Mouse (Mus musculus): ENCODE measurements around the gene Mrgbp. TPM values are rescaled to one million over a fixed set of nuclear protein-coding genes. Genes with fewer than 3 reads are reported as not detected.

The Mrgbp gene
- total RNA-seq, 2 experiments from 2014 or later, result 19.4 to 23.4 TPM

DNA sequence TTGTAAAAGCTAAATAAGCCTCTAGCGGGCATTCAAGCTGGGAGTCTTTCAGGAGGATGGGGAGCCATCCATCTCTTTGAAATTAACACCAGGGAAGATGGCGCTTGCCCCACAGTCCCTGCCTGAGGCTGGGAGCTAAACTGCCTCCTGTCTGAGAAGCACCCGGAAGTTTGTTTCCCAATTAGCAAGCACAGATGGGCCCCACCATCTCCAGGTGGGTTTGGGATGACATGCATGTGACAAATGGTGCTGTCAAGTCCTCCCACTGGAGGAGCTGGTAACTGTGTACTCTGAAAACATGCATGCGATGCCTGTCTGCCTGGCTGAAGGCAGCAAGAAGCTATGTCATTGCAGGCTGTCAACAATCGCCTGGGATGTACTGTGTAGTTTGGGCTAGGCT is 17.3 kb upstream of the Mrgbp start:
- H3K27ac ChIP-seq, result peak overlapping the region; percentile 49
- DNase-seq (ENCODE audit: low spot score in 2 of 2), result peak in 1 of 2 experiments; percentile 43
- no peak overlapping the region for H3K4me3 ChIP-seq
- TF ChIP-seq CTCF (conservative IDR thresholded peaks at IDR 0.05), result no peak

DNA sequence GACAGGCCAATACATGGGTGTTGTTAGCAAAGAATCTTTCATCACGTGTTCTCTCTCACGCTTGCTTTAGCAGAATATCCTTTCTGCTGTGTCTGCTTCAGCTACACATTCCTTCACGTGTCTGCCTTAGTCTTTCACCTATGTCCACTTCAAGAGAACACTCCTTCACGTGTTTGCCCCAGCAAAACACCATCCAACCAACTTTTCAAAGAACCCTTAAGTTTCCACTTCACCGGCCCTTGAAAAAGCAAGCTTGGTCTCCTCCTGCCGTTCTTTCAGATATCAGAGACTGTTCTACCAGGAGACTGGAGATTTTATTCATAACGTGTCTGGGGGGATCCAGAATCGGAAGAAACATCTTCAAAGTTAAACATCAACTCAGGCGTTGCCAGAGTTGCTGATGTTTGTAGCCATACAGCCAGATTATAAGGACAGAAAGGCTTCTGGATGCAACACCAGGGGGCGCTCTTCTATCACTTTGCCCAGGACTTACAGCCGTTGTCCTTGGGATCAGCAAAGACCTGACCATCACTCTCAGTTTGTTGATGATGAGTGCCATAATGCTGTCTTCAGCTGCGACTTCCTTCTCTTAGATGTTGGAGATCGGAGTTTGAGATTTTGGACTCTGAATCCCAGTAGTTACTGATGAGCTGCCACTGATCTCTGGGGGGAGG is 14.7 kb upstream of the Mrgbp start:
- no peak overlapping the region for H3K27ac ChIP-seq
- H3K4me3 ChIP-seq, result no peak overlapping the region
- peak in 1 of 2 experiments; percentile 34 for DNase-seq (ENCODE audit: low spot score in 2 of 2)
- TF ChIP-seq CTCF (conservative IDR thresholded peaks at IDR 0.05), result peak; percentile 79

DNA sequence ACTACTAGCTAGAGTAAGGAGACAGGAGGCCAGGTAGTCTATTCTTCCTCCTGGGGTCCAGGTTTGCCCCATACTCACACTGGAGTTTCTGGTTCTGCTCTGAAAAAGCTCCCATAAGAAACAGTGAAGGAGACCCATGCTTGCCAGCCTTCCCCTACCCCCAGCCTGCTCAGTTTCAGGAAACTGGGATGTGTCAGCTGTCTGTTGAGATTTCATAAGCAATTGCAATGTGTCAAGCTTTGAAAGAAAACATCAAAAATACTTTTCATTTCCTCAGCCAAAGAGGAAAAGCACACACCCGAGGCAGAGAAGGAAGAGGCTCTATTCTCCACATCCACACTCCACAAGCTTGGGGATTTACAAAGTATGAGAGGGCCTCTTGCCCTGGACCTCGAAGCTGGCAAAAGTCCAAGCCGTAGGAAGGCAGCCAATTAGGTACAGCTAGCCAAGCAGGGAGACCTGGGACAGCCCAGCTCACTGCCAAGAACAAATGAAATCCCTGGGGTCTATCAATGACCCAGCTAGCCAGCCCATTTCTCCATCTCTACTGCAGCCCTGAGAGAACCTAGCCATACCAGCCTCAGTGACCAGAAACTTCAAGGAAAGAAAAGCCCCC is 12.0 kb upstream of the Mrgbp start:
- TF ChIP-seq CTCF (conservative IDR thresholded peaks at IDR 0.05), result no peak
- peak; percentile 40 to 54 for DNase-seq (ENCODE audit: low spot score in 2 of 2)
- H3K4me3 ChIP-seq, result no peak overlapping the region
- peak overlapping the region; percentile 57 for H3K27ac ChIP-seq

DNA sequence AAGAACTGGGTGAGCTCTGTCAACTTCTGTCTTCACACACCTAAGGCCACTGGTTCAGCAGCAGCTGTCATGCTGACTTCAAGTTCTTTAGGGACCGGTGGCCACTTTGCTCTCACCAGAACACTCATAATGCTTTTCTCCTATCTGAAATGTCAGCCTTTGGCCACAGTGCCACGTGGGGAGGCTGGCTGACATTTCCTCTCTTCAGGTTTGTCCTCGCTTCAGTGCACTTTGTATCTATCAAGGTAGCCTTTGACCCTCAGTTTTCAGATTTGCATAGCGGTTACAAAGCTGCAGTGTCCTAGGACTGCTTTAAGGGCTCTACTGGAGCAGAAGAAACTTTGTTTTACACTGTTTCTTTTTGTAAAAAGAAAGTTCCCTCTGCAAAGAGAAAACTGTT is 4.6 kb upstream of the Mrgbp start:
- no peak for TF ChIP-seq CTCF (conservative IDR thresholded peaks at IDR 0.05)
- DNase-seq (ENCODE audit: low spot score in 2 of 2), result no peak
- no peak overlapping the region for H3K27ac ChIP-seq
- no peak overlapping the region for H3K4me3 ChIP-seq

DNA sequence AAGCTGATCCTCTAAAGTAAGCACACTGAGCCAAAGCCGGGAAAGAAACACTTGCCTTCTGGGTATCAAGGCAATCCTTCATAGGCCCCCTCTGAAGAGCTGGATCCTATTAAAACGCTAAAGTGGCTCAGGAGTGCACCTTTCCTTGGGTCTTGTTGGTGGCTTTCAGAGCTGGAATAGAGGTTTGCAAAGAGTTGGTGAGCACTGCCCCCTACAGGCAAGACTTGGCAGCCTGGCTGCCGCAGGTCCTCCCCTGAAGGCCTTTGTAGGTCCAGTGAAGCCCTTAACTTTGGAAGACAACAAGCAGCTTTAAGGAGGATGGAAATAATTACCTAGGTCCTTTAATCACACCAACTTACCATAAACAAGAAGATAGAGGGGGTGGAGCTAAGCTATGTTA is 2.4 kb upstream of the Mrgbp start:
- Histone ChIP-seq H3K4me3 (no peak overlapping the region), H3K27ac (no peak overlapping the region)
- peak; percentile 51 to 82 for DNase-seq (ENCODE audit: low spot score in 2 of 2)
- TF ChIP-seq CTCF (conservative IDR thresholded peaks at IDR 0.05), result peak; percentile 96

DNA sequence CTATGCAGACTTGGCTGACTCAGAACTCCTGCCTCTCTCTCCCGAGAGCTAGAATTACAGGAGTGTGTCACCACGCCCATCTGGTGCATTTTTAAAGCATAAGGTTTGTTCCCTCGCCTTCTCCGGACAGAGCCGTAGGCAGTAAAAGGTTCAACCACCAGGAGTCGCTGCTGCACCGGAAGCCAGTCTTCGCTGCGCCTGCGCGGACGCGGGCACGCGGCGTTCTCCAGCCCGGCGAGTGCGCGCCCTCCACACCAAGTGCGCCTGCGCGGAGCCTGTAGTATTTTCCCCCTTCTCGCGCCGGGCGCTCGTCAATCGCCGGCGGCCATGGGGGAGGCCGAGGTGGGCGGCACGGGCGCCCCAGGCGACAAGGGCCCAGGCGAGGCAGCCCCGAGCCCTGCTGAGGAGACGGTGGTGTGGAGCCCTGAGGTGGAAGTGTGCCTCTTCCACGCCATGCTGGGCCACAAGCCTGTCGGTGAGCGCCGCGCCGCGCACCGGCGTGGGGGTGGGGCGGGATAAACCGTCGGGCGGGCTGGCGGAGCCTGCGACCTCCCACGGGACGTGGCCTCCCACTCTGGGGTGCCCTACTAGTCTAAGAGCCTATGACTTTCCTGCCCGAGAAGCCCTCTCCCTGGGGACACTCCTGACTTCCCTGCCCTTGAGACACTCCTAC is 1.5 kb downstream of the Mrgbp start:
- H3K27ac ChIP-seq, result peak overlapping the region; percentile 97
- peak; percentile 95 to 99 for DNase-seq (ENCODE audit: low spot score in 2 of 2)
- TF ChIP-seq CTCF (conservative IDR thresholded peaks at IDR 0.05), result peak; percentile 95
- peak overlapping the region; percentile 88 for H3K4me3 ChIP-seq

DNA sequence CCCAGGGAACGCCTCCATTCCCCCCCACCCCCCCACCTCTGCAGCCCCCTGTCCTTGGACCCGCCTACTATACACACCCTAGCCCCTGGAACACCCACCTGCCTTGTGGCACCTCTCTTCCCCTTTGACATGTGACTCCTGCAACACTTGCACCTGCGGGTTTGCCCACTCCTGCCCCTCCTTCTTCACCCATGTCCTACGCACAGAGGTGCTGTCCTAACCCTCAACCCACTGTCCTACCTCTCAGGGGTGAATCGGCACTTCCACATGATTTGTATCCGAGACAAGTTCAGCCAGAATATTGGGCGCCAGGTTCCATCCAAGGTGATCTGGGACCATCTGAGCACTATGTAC is 2.0 kb downstream of the Mrgbp start:
- Histone ChIP-seq H3K4me3 (peak overlapping the region; percentile 88), H3K27ac (peak overlapping the region; percentile 97; the same call in 1 of the 2 replicates)
- no peak for TF ChIP-seq CTCF (conservative IDR thresholded peaks at IDR 0.05)
- DNase-seq (ENCODE audit: low spot score in 2 of 2), result no peak

DNA sequence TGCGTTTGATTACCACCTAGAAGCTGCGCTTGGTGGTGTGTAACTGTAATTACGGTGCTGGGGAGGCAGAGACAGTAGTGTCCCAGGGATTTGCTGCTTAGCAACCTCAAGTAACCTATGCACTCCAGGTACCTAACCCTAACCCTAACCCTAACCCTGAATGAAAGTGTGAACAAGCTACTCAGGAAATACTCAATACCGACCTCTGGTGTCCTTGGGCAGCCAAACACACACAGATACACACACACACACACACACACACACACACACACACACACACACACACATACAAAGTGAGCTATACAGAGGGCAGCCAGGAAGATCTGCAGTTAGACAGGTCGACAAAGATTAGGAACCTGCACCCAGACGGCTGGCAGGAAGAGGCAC is 7.6 kb downstream of the Mrgbp start:
- Histone ChIP-seq H3K4me3 (peak overlapping the region; percentile 91), H3K27ac (peak overlapping the region; percentile 99)
- no peak for DNase-seq (ENCODE audit: low spot score in 2 of 2)
- no peak for TF ChIP-seq CTCF (conservative IDR thresholded peaks at IDR 0.05)

DNA sequence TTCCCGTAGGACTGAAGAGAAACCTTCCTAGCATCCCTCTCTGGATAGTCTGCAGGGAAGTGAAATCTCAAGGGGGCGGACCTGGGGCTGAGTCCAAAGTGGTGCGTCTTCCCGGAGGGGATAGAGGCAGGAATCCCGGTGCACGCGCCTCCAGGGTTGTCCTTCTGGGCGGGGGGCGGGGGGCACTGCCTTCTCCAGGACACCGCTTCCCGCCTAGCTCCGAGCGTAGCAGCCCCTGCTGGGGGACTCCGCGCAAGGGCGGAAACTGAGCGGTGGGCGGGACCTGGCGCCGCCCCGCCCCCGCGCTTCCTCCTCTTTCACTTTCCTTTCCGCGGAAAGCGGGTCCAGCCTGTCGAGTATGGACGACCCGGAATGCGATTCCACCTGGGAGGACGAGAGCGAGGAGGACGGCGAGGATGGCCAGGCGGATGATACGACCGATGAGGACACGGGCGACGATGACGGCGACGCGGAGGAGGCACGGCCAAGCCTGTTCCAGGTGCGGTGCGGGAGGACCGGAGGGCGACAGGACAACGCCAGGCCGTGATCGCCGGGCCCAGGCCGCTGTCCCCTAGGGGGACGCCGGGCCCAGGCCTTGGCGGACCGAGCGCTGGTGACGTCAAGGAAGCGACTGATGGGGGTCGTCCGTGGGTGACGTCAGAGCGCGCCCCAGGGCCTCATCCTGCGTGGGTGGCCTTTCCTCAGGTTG is 8.2 kb downstream of the Mrgbp start, which contains the start of gene Ogfr:
TSS of gene Ogfr (plus strand) at position 123 of the 709 bp plus-strand sequence.
- TF ChIP-seq CTCF (conservative IDR thresholded peaks at IDR 0.05), result peak; percentile 70
- Histone ChIP-seq H3K27ac (peak within 1 kb of the TSS; percentile 99), H3K4me3 (peak within 1 kb of the TSS; percentile 91)
- DNase-seq (ENCODE audit: low spot score in 2 of 2), result peak; percentile 71 to 83

DNA sequence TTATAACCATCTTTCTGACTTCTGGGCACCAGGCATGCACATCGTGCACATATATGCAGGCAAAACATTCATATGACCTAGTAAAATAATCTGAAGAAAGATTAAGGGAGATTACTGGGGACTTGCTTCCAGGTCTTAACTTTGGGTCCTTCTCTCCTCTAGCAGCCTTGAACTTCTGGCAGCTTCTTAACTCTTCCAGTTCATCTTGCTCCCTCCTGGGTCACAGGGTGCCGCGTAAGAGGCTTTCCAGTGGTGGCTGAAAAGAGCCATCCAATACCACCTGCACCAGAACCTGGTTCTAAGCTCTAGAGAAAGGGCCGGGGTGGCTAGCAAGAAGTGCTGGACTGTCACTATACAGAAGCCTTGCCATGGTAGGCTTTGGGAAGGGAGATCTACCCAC is 16.4 kb downstream of the Mrgbp start, which contains the start of gene Col9a3:
TSS of gene Col9a3 (plus strand) at position 301 of the 400 bp plus-strand sequence.
- DNase-seq (ENCODE audit: low spot score in 2 of 2), result no peak
- H3K27ac ChIP-seq, result peak within 1 kb of the TSS; percentile 70
- H3K4me3 ChIP-seq, result peak within 1 kb of the TSS; percentile 31; the same call in 1 of the 2 replicates
- no peak for TF ChIP-seq CTCF (conservative IDR thresholded peaks at IDR 0.05)

DNA sequence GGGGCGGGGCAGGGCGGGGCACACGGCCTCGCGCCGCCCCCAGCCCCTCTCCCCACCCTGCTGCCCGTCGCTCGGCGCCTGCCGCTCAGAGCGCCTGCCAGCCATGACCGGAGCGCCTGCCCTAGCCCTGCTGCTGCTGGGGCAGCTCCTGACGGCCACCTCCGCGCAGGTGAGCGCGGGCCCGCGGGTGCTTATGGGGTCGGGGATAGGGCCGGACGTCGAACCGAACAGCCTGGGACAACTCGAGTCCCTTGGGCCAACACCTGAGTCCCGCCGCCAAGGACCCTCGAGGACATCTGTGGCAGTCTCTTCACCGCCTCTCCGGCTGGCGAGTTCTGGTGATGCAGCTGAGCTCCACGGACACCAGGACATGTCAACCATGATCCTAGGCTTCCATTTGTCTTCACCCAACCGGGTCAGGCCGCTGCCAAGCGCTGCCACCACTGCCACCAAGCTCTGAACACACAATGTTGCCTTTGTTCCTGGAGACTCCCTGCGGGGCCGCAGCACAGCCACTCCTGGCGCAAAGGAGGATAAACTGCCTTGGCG is 17.1 kb downstream of the Mrgbp start:
- Histone ChIP-seq H3K4me3 (peak overlapping the region; percentile 31; the same call in 1 of the 2 replicates), H3K27ac (peak overlapping the region; percentile 70)
- no peak for TF ChIP-seq CTCF (conservative IDR thresholded peaks at IDR 0.05)
- no peak for DNase-seq (ENCODE audit: low spot score in 2 of 2)

DNA sequence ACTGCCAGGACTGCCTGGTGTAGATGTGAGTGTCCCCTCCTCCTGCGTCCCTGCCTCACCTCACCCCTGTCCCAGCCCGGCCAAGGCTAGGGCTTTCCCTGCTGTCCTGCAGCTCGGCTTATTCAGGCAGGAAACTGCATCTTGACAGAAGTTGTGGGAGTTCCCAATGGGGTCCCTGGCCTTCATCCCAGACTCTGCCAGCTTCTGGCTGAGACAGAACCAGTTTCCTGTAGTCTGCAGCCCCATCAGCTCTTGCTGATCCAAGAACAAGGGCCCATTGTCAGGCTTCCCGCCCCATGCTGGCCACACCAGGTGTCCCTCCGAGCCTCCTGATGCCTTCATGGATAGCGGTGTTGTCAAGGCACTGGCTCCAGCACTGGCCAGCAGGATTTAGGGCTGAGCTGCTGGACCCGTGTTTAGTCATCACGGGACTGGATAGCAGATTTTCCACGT is 19.5 kb downstream of the Mrgbp start:
- H3K4me3 ChIP-seq, result no peak overlapping the region
- H3K27ac ChIP-seq, result peak overlapping the region; percentile 14; the same call in 1 of the 2 replicates
- no peak for DNase-seq (ENCODE audit: low spot score in 2 of 2)
- no peak for TF ChIP-seq CTCF (conservative IDR thresholded peaks at IDR 0.05)
